Mouse (Mus musculus) ZHBTc4 (cell line): Measurements from ENCODE around the gene Nsd1.
A peak's percentile ranks its signal among the peaks of the same experiment; 100 is the strongest.
"Not testable (repeated sequence)": the region's sequence is repeated elsewhere in the genome, so short reads cannot be mapped to it uniquely, and the experiment has no call there.

Source experiments
- DNase-seq: peaks from one replicate; pipeline ENCODE4 v3.0.0-alpha.2; 2011; ENCODE audit warnings: low read depth, low spot score

Nsd1 gene

GRCm38 (mm10) chr13:55209649-55210192 lies at the start of gene Nsd1:
Gene Nsd1, plus strand, starts transcription at chr13:55209782.
- DNase-seq: peak; percentile 92

DNA sequence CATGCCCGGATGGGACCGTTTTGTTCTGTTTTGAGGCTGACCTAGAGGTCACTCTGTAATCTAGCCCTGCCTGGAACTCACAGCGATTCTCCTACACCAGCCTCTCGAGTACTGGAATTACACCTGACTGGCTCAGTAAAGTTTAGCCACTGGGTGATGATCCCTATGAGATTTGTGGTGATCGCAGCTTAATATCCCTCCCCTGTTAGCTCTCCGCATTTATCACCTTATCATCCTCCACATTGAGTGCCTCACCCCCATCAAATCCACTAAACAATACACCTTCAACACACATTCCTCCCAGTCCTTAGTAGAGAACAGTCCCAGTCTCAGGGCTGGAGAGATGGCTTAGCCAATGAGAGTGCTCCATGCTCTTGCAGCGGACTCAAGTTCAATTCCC lies 47.2 kb upstream of the Nsd1 start:
- no peak for DNase-seq

DNA sequence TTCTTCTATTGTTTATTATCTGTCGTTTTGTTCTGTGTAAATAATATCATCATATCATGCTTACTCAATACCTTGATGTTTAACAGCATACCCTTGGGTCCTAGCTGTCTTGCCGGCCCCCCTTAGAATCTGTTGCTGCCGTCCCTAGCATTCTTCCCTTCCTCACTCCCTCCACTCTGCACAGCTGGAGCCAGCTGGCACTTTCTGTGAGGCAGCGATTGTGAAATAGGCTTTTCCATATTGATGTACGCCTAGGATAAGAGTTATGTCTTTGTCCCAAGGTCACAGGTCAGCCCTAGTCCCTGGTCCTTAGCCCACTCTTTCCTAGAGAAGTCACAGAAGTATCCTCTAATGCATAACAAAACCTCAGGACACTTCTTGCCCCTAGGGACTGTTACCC lies 46.0 kb upstream of the Nsd1 start:
- no peak for DNase-seq

DNA sequence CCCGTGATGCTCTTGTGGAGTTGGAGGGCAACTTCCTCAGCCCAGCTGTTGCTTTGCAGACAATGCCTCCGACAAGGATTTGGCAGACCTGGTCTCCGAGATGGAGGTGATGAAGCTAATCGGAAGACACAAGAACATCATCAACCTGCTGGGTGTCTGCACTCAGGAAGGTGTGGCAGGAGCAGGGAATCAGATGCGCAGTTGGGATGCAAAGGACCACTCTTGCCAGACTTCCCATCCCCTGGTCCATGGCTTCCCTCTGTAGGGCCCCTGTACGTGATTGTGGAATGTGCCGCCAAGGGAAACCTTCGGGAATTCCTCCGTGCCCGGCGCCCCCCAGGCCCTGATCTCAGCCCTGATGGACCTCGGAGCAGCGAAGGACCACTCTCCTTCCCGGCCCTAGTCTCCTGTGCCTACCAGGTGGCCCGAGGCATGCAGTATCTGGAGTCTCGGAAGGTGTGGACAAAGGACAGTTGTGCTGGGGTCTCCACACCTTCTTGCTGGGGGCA lies 43.7 kb upstream of the Nsd1 start:
- DNase-seq: no peak

GRCm38 (mm10) chr13:55166806-55167725 lies 42.5 kb upstream of the Nsd1 start:
- DNase-seq: peak; percentile 96

- no peak for DNase-seq
These were observed 41.8 kb upstream of the Nsd1 start for GRCm38 (mm10) chr13:55167798-55168197.

- no peak for DNase-seq
These were observed 41.3 kb upstream of the Nsd1 start for GRCm38 (mm10) chr13:55168255-55168654.

GRCm38 (mm10) chr13:55168958-55169369 lies 40.6 kb upstream of the Nsd1 start:
- peak; percentile 46 for DNase-seq

- no peak for DNase-seq
These were observed 37.9 kb upstream of the Nsd1 start for GRCm38 (mm10) chr13:55171517-55172335.

GRCm38 (mm10) chr13:55172336-55172770 lies 37.2 kb upstream of the Nsd1 start:
- DNase-seq: no peak

GRCm38 (mm10) chr13:55174347-55174746 lies 35.2 kb upstream of the Nsd1 start:
- no peak for DNase-seq

DNA sequence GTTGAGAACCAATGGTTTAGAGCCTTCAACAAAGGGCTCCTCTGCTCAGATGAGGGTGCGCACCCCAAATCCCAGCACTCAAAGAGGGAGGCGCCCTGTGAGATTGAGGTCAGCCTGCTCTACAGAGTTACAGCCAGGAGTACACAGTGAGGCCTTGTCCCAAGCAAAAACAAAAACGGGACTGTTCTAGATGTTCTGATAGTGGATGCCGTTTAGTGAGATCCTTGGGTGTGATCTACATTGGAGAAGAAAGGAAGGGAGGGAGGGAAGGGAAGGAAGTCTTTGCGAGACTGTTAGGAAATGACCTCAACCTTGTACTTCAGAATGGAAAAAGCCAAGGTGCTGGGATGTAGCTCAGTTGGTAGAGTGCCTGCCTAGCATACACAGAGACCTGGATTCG lies 33.3 kb upstream of the Nsd1 start:
- no peak for DNase-seq

DNA sequence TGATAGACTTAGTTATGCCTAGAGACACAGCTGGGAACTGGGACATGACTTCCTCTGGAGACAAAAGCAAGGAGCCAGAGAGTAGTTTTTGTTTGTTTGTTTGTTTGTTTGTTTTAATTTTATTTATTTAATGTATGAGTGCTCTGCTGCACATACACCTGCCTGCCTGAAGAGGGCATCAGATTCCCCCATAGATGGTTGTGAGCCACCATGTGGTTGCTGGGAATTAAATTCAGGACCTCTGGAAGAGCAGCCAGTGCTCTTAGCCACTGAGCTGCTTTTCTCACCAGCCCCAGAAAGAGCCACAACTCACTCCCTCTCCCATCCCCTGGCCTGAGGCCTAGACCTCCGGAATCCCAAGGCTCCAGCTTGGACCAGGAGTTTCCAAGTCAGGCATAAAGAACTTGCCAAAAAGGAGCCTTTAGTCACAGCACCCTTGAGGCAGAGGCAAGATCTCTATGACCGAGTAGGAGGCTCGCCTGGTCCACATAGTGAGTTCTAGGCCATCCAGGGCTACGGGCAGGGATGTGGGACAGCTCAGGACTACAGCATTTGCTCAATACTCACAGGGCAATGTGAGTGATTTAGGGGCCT lies 31.6 kb upstream of the Nsd1 start:
- DNase-seq: peak; percentile 72

GRCm38 (mm10) chr13:55178556-55178955 lies 31.0 kb upstream of the Nsd1 start:
- DNase-seq: peak; percentile 89

GRCm38 (mm10) chr13:55179591-55179990 lies 30.0 kb upstream of the Nsd1 start:
- DNase-seq: no peak

- no peak for DNase-seq
These were observed 27.8 kb upstream of the Nsd1 start for GRCm38 (mm10) chr13:55181786-55182172.

DNA sequence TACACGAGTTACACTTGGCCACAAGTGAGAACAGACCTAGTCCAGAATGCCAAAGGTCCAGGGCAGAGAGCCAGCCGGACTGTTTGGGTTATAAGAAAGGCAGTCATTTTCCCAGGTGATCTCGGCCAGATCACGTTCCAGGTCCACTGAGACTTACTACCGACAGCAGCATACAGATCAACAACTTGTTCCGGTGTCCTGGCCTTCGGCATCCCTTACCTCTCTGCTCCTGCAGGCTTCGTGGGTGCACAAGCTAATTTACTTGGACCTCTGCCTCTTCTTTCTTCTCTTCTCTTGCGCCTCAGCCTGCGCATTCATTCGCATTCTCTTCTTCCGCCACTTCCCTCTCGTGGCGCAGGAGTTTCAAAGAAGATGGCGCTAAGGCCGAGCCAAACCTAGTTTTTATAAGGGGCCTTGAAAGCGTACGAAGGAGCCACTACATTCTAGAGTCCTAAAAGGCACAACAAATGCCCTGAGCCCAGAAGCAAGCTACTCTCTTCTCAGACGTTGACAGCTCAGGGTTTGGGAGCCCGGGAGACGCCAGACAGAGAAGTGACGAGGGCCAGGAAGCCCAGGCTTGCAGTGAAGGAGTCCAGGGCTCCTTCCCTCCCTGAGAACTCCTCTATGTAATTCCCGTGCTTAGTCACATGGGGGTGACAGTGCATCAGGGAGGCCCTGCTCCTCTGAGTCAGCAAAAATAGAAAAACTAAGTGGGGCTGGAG lies 27.2 kb upstream of the Nsd1 start:
- peak; percentile 92 for DNase-seq

DNA sequence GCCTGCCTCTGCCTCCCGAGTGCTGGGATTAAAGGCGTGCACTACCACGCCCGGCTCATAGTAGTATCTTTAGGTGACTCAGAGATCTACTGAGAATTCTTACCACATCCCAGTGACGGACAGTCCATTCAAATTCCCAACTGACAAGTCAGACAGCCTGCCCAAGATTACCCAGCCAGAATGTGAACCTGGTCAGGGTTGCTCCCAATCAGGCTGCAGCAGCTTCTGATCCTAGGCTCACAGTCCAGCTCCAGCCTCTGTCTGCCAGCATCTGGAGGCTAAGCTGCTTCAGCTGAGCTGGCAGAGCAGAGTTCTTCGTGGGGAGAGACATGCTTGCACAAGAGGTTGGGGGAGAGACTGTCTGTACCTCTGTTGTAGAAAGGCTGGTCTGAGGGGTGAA lies 26.2 kb upstream of the Nsd1 start:
- no peak for DNase-seq

GRCm38 (mm10) chr13:55187062-55187461 lies 22.5 kb upstream of the Nsd1 start:
- not testable (repeated sequence) for DNase-seq

GRCm38 (mm10) chr13:55189531-55190107 lies 20.0 kb upstream of the Nsd1 start:
- no peak for DNase-seq
